Mouse (Mus musculus): ENCODE results near the gene Pycr2.

Pycr2 gene

DNA sequence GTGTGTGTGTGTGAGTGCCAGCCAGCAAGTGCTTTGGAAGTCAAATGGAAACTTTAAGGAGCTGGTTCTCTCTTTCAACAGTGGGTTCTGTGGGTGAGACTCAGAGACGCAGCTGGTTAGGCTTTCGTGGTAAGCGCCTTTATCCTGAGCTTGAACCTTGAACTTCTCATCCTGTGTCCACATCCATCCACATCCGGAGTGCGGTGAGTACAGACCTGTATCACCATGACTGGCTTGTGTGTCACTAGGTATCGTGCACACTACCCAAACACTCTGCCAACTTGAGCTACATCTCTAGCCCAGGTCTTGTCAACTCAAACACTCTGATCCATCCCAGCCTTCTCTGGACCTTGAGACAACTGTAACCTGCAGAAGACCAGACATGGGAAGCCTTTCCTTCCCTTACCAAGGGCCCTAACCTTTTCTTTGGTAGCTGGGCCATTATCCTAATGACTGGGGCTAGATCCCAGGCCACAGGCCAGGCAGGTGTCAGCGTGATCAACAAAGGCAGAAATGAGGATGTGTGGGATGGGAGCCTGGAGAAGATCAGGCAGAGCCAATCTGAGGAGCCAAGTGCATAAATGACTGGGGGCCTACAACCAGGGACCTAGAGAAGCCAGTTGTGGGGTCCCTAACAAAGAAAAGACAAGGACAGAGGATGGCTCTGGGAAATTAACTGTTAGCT is 36.8 kb downstream of the Pycr2 start:
- in situ Hi-C loops (cut with MboI, MseI), result no loop called here

DNA sequence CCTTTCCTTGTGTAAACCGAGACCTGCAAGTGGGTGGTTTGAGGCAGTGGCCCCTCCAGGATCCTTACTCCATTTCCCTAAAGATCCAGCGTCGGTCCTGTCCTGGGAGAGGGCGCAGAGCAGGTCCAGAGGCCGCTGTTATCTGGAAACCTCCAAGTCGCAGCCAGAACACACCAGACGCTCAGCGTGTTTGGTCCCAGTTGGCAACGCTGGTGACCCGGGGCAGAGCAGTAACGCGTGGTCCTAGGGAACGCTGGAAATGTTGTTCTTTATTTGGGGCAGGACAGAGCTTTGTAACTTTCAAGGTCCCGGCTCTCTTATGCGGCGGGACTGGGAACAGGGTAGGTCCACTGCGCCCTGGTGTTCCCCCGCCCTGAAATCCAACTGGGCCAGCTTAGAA is 37.6 kb downstream of the Pycr2 start:
- in situ Hi-C loops (cut with MboI, MseI), result no loop called here

GRCm38 (mm10) chr1:180942166-180943031 is 38.3 kb downstream of the Pycr2 start, which contains the start of gene Tmem63a:
TSS of gene Tmem63a (plus strand) at chr1:180942344.
- in situ Hi-C loops (cut with MboI, MseI), result no loop called here

DNA sequence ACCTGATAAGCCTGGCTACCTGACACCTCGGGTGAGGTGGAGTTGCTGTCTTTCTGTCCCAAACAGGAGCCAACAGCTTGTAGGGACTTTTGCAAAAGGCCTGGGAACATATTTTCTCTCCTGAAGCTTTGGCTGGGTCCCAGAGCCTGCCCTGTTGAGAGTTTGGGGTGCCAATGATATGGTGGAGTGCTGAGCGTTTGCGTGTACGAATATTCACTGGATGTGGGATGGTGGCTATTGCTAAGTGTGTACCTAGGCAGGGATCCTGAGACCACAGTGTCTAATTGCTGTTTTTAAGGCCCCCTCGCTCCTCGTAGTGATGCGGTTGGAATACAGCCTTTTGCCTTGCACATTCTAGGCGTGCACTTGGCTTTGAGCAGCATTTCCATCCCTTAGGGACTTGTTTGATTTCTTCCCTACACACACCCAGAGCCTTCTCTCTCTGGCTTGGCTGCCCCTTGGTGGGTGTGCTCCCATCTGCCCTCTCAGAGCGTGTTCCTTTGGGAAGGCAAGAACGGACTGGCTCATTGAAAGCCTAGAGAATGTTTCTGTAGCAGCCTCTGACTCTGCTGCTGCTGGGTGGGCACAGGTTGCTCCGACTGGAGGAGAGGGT is 39.0 kb downstream of the Pycr2 start:
- in situ Hi-C loops (cut with MboI, MseI), result no loop called here

GRCm38 (mm10) chr1:180943896-180944295 is 39.8 kb downstream of the Pycr2 start:
- in situ Hi-C loops (cut with MboI, MseI), result no loop called here

DNA sequence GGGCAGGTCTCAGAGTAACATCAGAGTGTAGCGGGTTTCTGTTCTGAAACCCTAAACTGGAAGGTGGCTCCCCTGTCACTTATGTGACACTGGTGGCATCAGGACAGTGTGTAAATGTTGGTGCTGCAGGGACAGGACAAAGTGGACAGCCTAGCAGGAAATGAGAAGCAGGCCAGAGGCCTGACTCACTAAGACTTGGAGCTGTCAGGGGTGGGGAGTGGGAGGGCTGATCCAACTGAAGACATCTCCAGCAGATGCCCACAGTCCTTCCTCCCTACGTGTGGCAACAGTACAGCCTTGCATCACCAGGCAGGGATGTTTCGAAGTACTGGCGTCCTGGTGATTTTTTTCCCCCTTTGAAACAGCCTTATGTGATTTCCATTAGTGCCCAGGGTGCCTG is 40.5 kb downstream of the Pycr2 start:
- in situ Hi-C loops (cut with MboI, MseI), result no loop called here

DNA sequence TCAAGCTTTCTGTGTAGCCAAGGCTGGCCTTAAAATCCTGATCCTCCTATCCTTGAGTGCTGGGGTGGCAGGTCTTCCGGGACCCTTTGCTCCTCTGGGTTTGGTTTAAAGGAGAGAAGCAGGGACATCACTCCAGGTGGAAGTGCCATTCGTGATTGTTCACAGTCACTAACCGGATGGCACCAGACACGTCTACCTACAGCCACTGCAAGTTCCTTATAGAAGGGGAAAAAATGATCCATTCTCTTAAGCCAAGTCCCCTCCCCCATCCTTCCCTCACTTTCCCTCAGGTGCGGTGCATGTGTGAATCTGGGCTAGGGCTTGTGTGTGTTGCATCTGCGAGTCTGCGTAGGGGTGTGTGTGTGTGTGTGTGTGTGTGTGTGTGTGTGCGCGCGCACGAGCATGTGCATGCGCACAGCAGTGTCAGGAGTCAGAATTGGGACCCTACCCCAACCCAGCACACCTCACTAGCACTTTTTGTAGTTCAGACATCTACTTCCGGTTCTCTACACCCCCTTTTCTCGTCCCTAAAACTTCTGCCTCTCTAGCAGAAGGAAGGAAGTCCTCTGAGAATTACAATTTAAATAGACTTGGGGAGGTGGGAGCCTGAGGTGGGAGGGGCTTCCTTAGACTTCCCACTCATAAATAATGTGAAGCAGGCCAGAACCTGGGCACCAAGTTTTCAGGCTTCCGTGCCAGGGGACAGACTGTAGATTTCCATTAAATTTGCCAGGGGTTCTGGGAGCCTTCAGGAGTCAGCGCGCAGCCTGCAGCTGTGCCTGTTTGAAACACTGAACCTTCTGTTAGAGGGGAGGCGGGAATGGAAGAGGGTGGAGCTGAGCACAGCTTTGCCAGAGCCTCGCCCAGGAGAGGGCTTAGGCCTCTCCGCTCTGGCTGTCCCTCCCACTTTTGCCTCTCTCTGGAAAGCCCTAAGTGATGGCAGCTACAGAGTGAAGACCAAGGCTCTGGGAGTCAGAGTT is 41.2 kb downstream of the Pycr2 start:
- in situ Hi-C loops (cut with MboI, MseI), result no loop called here

GRCm38 (mm10) chr1:180946448-180946847 is 42.4 kb downstream of the Pycr2 start:
- in situ Hi-C loops (cut with MboI, MseI), result no loop called here

GRCm38 (mm10) chr1:180952085-180952746 is 48.1 kb downstream of the Pycr2 start:
- in situ Hi-C loops (cut with MboI, MseI), result no loop called here

- in situ Hi-C loops (cut with MboI, MseI), result no loop called here
These were observed 48.7 kb downstream of the Pycr2 start for GRCm38 (mm10) chr1:180952808-180953207.

DNA sequence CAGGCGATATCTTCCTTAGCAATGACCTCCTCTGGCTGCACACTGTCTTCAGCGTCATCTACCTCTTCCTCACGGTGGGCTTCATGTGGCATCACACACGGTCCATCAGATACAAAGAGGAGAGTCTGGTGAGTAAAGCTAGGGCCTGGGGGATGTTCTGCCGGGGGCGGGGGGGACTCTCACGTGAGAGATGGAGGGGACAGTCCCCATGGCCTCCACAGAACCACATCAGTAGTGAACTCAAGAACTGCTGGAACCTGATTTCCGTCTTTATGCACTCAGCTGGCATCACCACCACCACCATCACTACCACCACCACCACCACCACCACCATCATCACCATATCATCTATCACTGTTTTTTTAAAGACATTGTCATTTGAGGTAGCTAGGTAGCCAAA is 52.3 kb downstream of the Pycr2 start:
- in situ Hi-C loops (cut with MboI, MseI), result no loop called here

GRCm38 (mm10) chr1:180956973-180957381 is 52.9 kb downstream of the Pycr2 start:
- in situ Hi-C loops (cut with MboI, MseI), result no loop called here
